Mouse (Mus musculus) MEL (cell line): ENCODE data around the gene Ckap2l.

Source experiments
- CTCF ChIP-seq, 3 experiments: IDR thresholded peaks in 2 of 3; conservative IDR thresholded peaks in 1 of 3; 2 replicates each; pipeline ENCODE4 v1.5.1; 2011 to 2012; ENCODE audit warnings: low read length in 3 of 3, low read depth in 2 of 3, mild to moderate bottlenecking in 2 of 3, improper control_type of control experiment in 1 of 3, inconsistent platforms in 1 of 3, mixed read lengths in 1 of 3, moderate library complexity in 1 of 3; ENCODE audit not compliant: control insufficient read depth in 1 of 3, insufficient read depth in 1 of 3, poor library complexity in 1 of 3, severe bottlenecking in 1 of 3
- HCFC1 ChIP-seq: IDR thresholded peaks from 2 replicates; pipeline ENCODE4 v1.6.1; 2012; ENCODE audit warnings: low read depth, mild to moderate bottlenecking, inconsistent platforms, low read length, improper control_type of control experiment, moderate library complexity
- MEF2A ChIP-seq: IDR thresholded peaks from 2 replicates; pipeline ENCODE4 v1.6.1; 2014; ENCODE audit warnings: low read depth, mild to moderate bottlenecking, inconsistent platforms, low read length, improper control_type of control experiment; ENCODE audit not compliant: poor library complexity, insufficient replicate concordance, severe bottlenecking; ENCODE audit errors: extremely low read depth
- POLR2A ChIP-seq, 2 experiments: IDR thresholded peaks; 2 replicates each; pipeline ENCODE4 v1.6.1; 2011 to 2012; ENCODE audit warnings: low read length in 2 of 2, mild to moderate bottlenecking in 2 of 2, control low read depth in 1 of 2, improper control_type of control experiment in 1 of 2, low read depth in 1 of 2, moderate library complexity in 1 of 2; ENCODE audit not compliant: control insufficient read depth in 1 of 2, insufficient read depth in 1 of 2, poor library complexity in 1 of 2

- TF ChIP-seq CTCF (IDR thresholded peaks at IDR 0.05 in 2 of 3, conservative IDR thresholded peaks at IDR 0.05 in 1 of 3; ENCODE audit: control insufficient read depth in 1 of 3, insufficient read depth in 1 of 3, low read depth in 2 of 3, low read length in 3 of 3, poor library complexity in 1 of 3, severe bottlenecking in 1 of 3) (no peak), HCFC1 (no peak), POLR2A (IDR thresholded peaks at IDR 0.05; ENCODE audit: control insufficient read depth in 1 of 2, insufficient read depth in 1 of 2, low read depth in 1 of 2, low read length in 2 of 2, poor library complexity in 1 of 2) (no peak), MEF2A (no peak)
These were observed 41.0 kb downstream of the Ckap2l start for GRCm38 (mm10) chr2:129256006-129256405.
